Mouse (Mus musculus) heart, adult 18-20 months (tissue): ENCODE measurements at regions not wholly inside any gene's neighbourhood (a gene's known extent, or its start where the extent isn't known, plus 50 kb on each side); places are given as distances from the start of the nearest gene placed in this dataset.

Source experiments
- microRNA-seq, 2 experiments: library from miRNA; unstranded; fragments of <30 nt; microRNA quantifications; one replicate each; pipeline ENCODE4 v1.2.0; 2022

Small RNA genes lying in the stretch of these regions (microRNA-seq; reads per million reads assigned to microRNA genes)
- 0 reads per million in 2 experiments for gene Gm47294
